Mouse (Mus musculus) C3H10T1/2 (cell line): ENCODE results near the gene Apom. TPM values are rescaled to one million over a fixed set of nuclear protein-coding genes. Genes with fewer than 3 reads are reported as not detected.

Source experiments
- polyA plus RNA-seq, 2 experiments: library from polyadenylated mRNA; unstranded; fragments of >200 nt; fragmentation: generic; extraction: Trizol; gene quantifications; one replicate each; pipeline ENCODE4 v1.2.1; 2012; ENCODE audit warnings: missing spikeins in 2 of 2

The Apom gene
- under 1 TPM in 1 of 2 experiments, not detected in 1; 0.44 TPM for polyA plus RNA-seq

GRCm38 (mm10) chr17:35131500-35132173 lies at the start of gene Apom:
TSS of gene Apom (minus strand) at chr17:35132050.

GRCm38 (mm10) chr17:35175968-35176367 lies 44.1 kb upstream of the Apom start, which contains the start of gene Aif1:
TSS of gene Aif1 (minus strand) at chr17:35176068.

GRCm38 (mm10) chr17:35164568-35165450 lies 33.0 kb upstream of the Apom start, which contains the start of gene Prrc2a:
TSS of gene Prrc2a (minus strand) at chr17:35164897.

GRCm38 (mm10) chr17:35134801-35135590 lies 3.1 kb upstream of the Apom start, which contains the start of gene Bag6:
TSS of gene Bag6 (plus strand) at chr17:35135178.

GRCm38 (mm10) chr17:35126206-35126611 lies 5.6 kb downstream of the Apom start, which contains the start of gene D17H6S53E:
TSS of gene D17H6S53E (plus strand) at chr17:35126373.

GRCm38 (mm10) chr17:35121871-35122303 lies 10.0 kb downstream of the Apom start, which contains the start of gene Csnk2b:
TSS of gene Csnk2b (minus strand) at chr17:35122053.

GRCm38 (mm10) chr17:35121143-35121799 lies 10.6 kb downstream of the Apom start, which contains the start of gene Gpank1:
TSS of gene Gpank1 (plus strand) at chr17:35121455.

GRCm38 (mm10) chr17:35115046-35116019 lies 16.5 kb downstream of the Apom start, which contains the start of gene Ly6g5b:
TSS of gene Ly6g5b (minus strand) at chr17:35115428.

GRCm38 (mm10) chr17:35108097-35108496 lies 23.8 kb downstream of the Apom start, which contains the start of gene Ly6g5c:
TSS of gene Ly6g5c (plus strand) at chr17:35108279.

GRCm38 (mm10) chr17:35088825-35089644 lies 42.8 kb downstream of the Apom start, which contains the start of gene Abhd16a:
TSS of gene Abhd16a (plus strand) at chr17:35089263.

GRCm38 (mm10) chr17:35085208-35085865 lies 46.5 kb downstream of the Apom start, which contains the start of gene Ly6g6f:
TSS of gene Ly6g6f (minus strand) at chr17:35085610.

Other genes with a start within 250 kb of the Apom start
- under 1 TPM; 0.44 to 0.51 TPM for gene C2, start 233.8 kb downstream of the Apom start, polyA plus RNA-seq
- 100 to 1,000 TPM; 206 to 224 TPM for gene Ehmt2, start 233.6 kb downstream of the Apom start, polyA plus RNA-seq
- gene Slc44a4, start 217.6 kb downstream of the Apom start, polyA plus RNA-seq: not detected
- gene Neu1, start 200.8 kb downstream of the Apom start, polyA plus RNA-seq: 10 to 100 TPM in 1 of 2 experiments, 1 to 10 TPM in 1; 6.2 to 20.0 TPM
- 10 to 100 TPM in 1 of 2 experiments, 1 to 10 TPM in 1; 5.1 to 34.0 TPM for gene Hspa1b, start 172.8 kb downstream of the Apom start, polyA plus RNA-seq
- not detected for gene Gm20481, start 162.1 kb downstream of the Apom start, polyA plus RNA-seq
- under 1 TPM; 0.08 to 0.32 TPM for gene Hspa1a, start 159.9 kb downstream of the Apom start, polyA plus RNA-seq
- 1 to 10 TPM in 1 of 2 experiments, under 1 TPM in 1; 0.16 to 1.9 TPM for gene Hspa1l, start 159.3 kb downstream of the Apom start, polyA plus RNA-seq
- gene Lsm2, start 150.2 kb downstream of the Apom start, polyA plus RNA-seq: 100 to 1,000 TPM in 1 of 2 experiments, 10 to 100 TPM in 1; 85.9 to 302 TPM
- gene Vars, start 131.1 kb downstream of the Apom start, polyA plus RNA-seq: 100 to 1,000 TPM; 118 to 278 TPM
- gene Vwa7, start 115.5 kb downstream of the Apom start, polyA plus RNA-seq: under 1 TPM; 0.02 to 0.09 TPM
- gene Sapcd1, start 104.0 kb downstream of the Apom start, polyA plus RNA-seq: 1 to 10 TPM in 1 of 2 experiments, under 1 TPM in 1; 0.81 to 2.6 TPM
- gene Msh5, start 85.3 kb downstream of the Apom start, polyA plus RNA-seq: 1 to 10 TPM; 2.2 to 3.3 TPM
- gene Clic1, start 82.1 kb downstream of the Apom start, polyA plus RNA-seq: 100 to 1,000 TPM; 603 to 758 TPM
- 100 to 1,000 TPM in 1 of 2 experiments, 10 to 100 TPM in 1; 66.2 to 309 TPM for gene Ddah2, start 73.0 kb downstream of the Apom start, polyA plus RNA-seq
- 1 to 10 TPM in 1 of 2 experiments, under 1 TPM in 1; 0.11 to 1.9 TPM for gene Ly6g6c, start 66.7 kb downstream of the Apom start, polyA plus RNA-seq
- under 1 TPM in 1 of 2 experiments, not detected in 1; 0.14 TPM for gene Mpig6b, start 65.9 kb downstream of the Apom start, polyA plus RNA-seq
- gene Ly6g6e, start 55.1 kb downstream of the Apom start, polyA plus RNA-seq: not detected
- not detected for gene Ly6g6d, start 54.0 kb downstream of the Apom start, polyA plus RNA-seq
- gene Ly6g6f, start 46.4 kb downstream of the Apom start, polyA plus RNA-seq: not detected
- gene Abhd16a, start 42.8 kb downstream of the Apom start, polyA plus RNA-seq: 100 to 1,000 TPM in 1 of 2 experiments, 10 to 100 TPM in 1; 38.3 to 112 TPM
- gene Ly6g5c, start 23.8 kb downstream of the Apom start, polyA plus RNA-seq: not detected
- gene Ly6g5b, start 16.6 kb downstream of the Apom start, polyA plus RNA-seq: under 1 TPM; 0.12 to 0.45 TPM
- gene Gpank1, start 10.6 kb downstream of the Apom start, polyA plus RNA-seq: 10 to 100 TPM; 21.2 to 31.6 TPM
- 100 to 1,000 TPM; 326 to 608 TPM for gene Csnk2b, start 10.0 kb downstream of the Apom start, polyA plus RNA-seq
- gene D17H6S53E, start 5.7 kb downstream of the Apom start, polyA plus RNA-seq: 10 to 100 TPM in 1 of 2 experiments, 1 to 10 TPM in 1; 6.0 to 17.0 TPM
- 100 to 1,000 TPM; 261 to 413 TPM for gene Bag6, start 3.1 kb upstream of the Apom start, polyA plus RNA-seq
- gene Prrc2a, start 32.8 kb upstream of the Apom start, polyA plus RNA-seq: 100 to 1,000 TPM; 216 to 365 TPM
- gene Aif1, start 44.0 kb upstream of the Apom start, polyA plus RNA-seq: under 1 TPM in 1 of 2 experiments, not detected in 1; 0.47 TPM
- 10 to 100 TPM in 1 of 2 experiments, 1 to 10 TPM in 1; 1.9 to 10.8 TPM for gene Lst1, start 56.4 kb upstream of the Apom start, polyA plus RNA-seq
- under 1 TPM; 0.05 to 0.06 TPM for gene Ltb, start 62.4 kb upstream of the Apom start, polyA plus RNA-seq
- not detected for gene Tnf, start 70.0 kb upstream of the Apom start, polyA plus RNA-seq
- under 1 TPM; 0.12 to 0.13 TPM for gene Lta, start 73.3 kb upstream of the Apom start, polyA plus RNA-seq
- gene Gm16181, start 88.8 kb upstream of the Apom start, polyA plus RNA-seq: under 1 TPM in 1 of 2 experiments, not detected in 1; 0.20 TPM
- 1 to 10 TPM; 1.8 to 4.6 TPM for gene Atp6v1g2, start 101.6 kb upstream of the Apom start, polyA plus RNA-seq
- 10 to 100 TPM; 26.9 to 35.6 TPM for gene Nfkbil1, start 103.7 kb upstream of the Apom start, polyA plus RNA-seq
- 100 to 1,000 TPM; 295 to 318 TPM for gene Ddx39b, start 109.7 kb upstream of the Apom start, polyA plus RNA-seq
- gene H2-D1, start 130.7 kb upstream of the Apom start, polyA plus RNA-seq: 10 to 100 TPM; 15.2 to 43.8 TPM
- gene H2-Q1, start 188.4 kb upstream of the Apom start, polyA plus RNA-seq: 1 to 10 TPM; 1.8 to 5.9 TPM
- gene H2-Q2, start 210.2 kb upstream of the Apom start, polyA plus RNA-seq: under 1 TPM in 1 of 2 experiments, not detected in 1; 0.05 TPM
- 10 to 100 TPM in 1 of 2 experiments, under 1 TPM in 1; 0.61 to 14.6 TPM for gene H2-Q4, start 247.6 kb upstream of the Apom start, polyA plus RNA-seq